Mouse (Mus musculus) embryonic facial prominence, embryonic 14.5 days (tissue): ENCODE data around the gene Actn1. TPM values are rescaled to one million over a fixed set of nuclear protein-coding genes. Genes with fewer than 3 reads are reported as not detected.

Experiments
- ATAC-seq: fragments of 200-750 bp; cut with Nextera tagmentation; 2 replicates; pipeline ENCODE4 v1.8.0; 2017; ENCODE audit warnings: low read depth, moderate number of reproducible peaks, moderate TSS enrichment
- DNase-seq: peaks from one replicate; pipeline ENCODE4 v3.0.0-alpha.2; 2015; ENCODE audit warnings: low spot score
- H3K27ac ChIP-seq: fragments of 300-500 bp; sonication (generic); replicated peaks from 2 replicates; pipeline ENCODE4 v1.5.1; 2014; ENCODE audit warnings: low read depth, mild to moderate bottlenecking, low read length, moderate library complexity
- H3K27me3 ChIP-seq: fragments of 300-500 bp; sonication (generic); replicated peaks from 2 replicates; pipeline ENCODE4 v1.6.1; 2014; ENCODE audit warnings: low read length; ENCODE audit not compliant: control insufficient read depth, insufficient read depth
- H3K36me3 ChIP-seq: fragments of 300-500 bp; sonication (generic); 2 replicates; pipeline ENCODE4 v1.6.1; 2014; ENCODE audit warnings: low read length, mixed read lengths; ENCODE audit not compliant: control insufficient read depth, insufficient read depth
- H3K4me1 ChIP-seq: fragments of 300-500 bp; sonication (generic); 2 replicates; pipeline ENCODE4 v1.6.1; 2014; ENCODE audit warnings: antibody characterized with exemption, low read length; ENCODE audit not compliant: control insufficient read depth, insufficient read depth
- H3K4me2 ChIP-seq: fragments of 300-500 bp; sonication (generic); 2 replicates; pipeline ENCODE4 v1.6.1; 2014; ENCODE audit warnings: low read depth, mild to moderate bottlenecking, low read length, moderate library complexity, mixed read lengths
- H3K4me3 ChIP-seq: fragments of 300-500 bp; sonication (generic); 2 replicates; pipeline ENCODE4 v1.5.1; 2014; ENCODE audit warnings: low read depth, mild to moderate bottlenecking, low read length
- H3K9ac ChIP-seq: fragments of 300-500 bp; sonication (generic); 2 replicates; pipeline ENCODE4 v1.6.1; 2014; ENCODE audit warnings: low read depth, mild to moderate bottlenecking, low read length, moderate library complexity, mixed read lengths
- H3K9me3 ChIP-seq: fragments of 300-500 bp; sonication (generic); 2 replicates; pipeline ENCODE4 v1.6.1; 2016; ENCODE audit warnings: low read length; ENCODE audit not compliant: control insufficient read depth
- WGBS: fragments of 180-500 bp; shearing (Covaris S2); extraction: QIAGEN DNeasy Blood & Tissue Kit; methylation state at CpG from one replicate; pipeline ENCODE4 v1.1.7; 2014; 5-methylcytosine and 5-hydroxymethylcytosine counted together
- polyA plus RNA-seq: library from polyadenylated mRNA; unstranded; fragments of >200 nt; fragmentation: Nextera tagmentation; extraction: Ambion mirVana; gene quantifications from 2 replicates; pipeline ENCODE4 v1.2.1, GENCODE M21; 2014

Gene Actn1
- polyA plus RNA-seq, 1 experiment from 2014 or later: 34.6 TPM

GRCm38 (mm10) chr12:80130558-80131358 is 129.4 kb downstream of the Actn1 start:
- Histone ChIP-seq H3K9ac (peak overlapping the region; percentile 91), H3K27ac (peak overlapping the region; percentile 96), H3K27me3 (no peaks in the 10 kb centered on the region), H3K4me2 (peak overlapping the region; percentile 86), H3K9me3 (no peaks in the 10 kb centered on the region), H3K4me3 (no peak overlapping the region), H3K4me1 (peaks cover 27% of the 10 kb centered on the region), H3K36me3 (no peaks in the 10 kb centered on the region)
- ATAC-seq (peak; percentile 48; the same call in 1 of the 2 replicates), DNase-seq (peak; percentile 91)
- WGBS: 6% methylated on average over 5 of the region's 6 CpGs

- 95% methylated on average over 8 of the region's 8 CpGs for WGBS
- Histone ChIP-seq H3K4me2 (no peak overlapping the region), H3K4me3 (no peak overlapping the region), H3K27me3 (no peaks in the 10 kb centered on the region), H3K36me3 (0 out of 2 replicates have a peak, but pooled peaks cover 4% of the 10 kb centered on the region), H3K27ac (0 out of 2 replicates have a peak overlapping the region, but pooled peaks have one; percentile 96), H3K9me3 (no peaks in the 10 kb centered on the region), H3K4me1 (peaks cover 27% of the 10 kb centered on the region), H3K9ac (no peak overlapping the region)
- DNase-seq (no peak), ATAC-seq (no peak)
Measured at GRCm38 (mm10) chr12:80129531-80129930, 130.6 kb downstream of the Actn1 start.

GRCm38 (mm10) chr12:80127191-80127762 is 132.9 kb downstream of the Actn1 start:
- 92% methylated on average over 5 of the region's 5 CpGs for WGBS
- H3K4me1 ChIP-seq: peaks cover 35% of the 10 kb centered on the region

GRCm38 (mm10) chr12:80125316-80125715 is 134.9 kb downstream of the Actn1 start:
- no peak overlapping the region for H3K27ac ChIP-seq
- ATAC-seq (no peak), DNase-seq (no peak)
- no peak overlapping the region for H3K4me3 ChIP-seq
- H3K36me3 ChIP-seq: peaks cover 13% of the 10 kb centered on the region; the same call in 1 of the 2 replicates
- H3K9ac ChIP-seq: no peak overlapping the region
- H3K9me3 ChIP-seq: 0 out of 2 replicates have a peak, but pooled peaks cover 2% of the 10 kb centered on the region
- H3K4me1 ChIP-seq: peaks cover 18% of the 10 kb centered on the region
- H3K27me3 ChIP-seq: no peaks in the 10 kb centered on the region
- no peak overlapping the region for H3K4me2 ChIP-seq
- WGBS: 82% methylated on average over 5 of the region's 5 CpGs

More at GRCm38 (mm10) chr12:80127191-80127762, 132.9 kb downstream of the Actn1 start:
- ATAC-seq: no peak
- Histone ChIP-seq H3K9me3 (no peaks in the 10 kb centered on the region), H3K4me2 (no peak overlapping the region), H3K9ac (no peak overlapping the region), H3K4me3 (no peak overlapping the region), H3K36me3 (0 out of 2 replicates have a peak, but pooled peaks cover 7% of the 10 kb centered on the region), H3K27me3 (no peaks in the 10 kb centered on the region), H3K27ac (no peak overlapping the region)
- no peak for DNase-seq

GRCm38 (mm10) chr12:80124756-80125155 is 135.4 kb downstream of the Actn1 start:
- Histone ChIP-seq H3K4me1 (peaks cover 13% of the 10 kb centered on the region), H3K4me2 (no peak overlapping the region), H3K27me3 (no peaks in the 10 kb centered on the region), H3K27ac (no peak overlapping the region), H3K4me3 (no peak overlapping the region), H3K9me3 (0 out of 2 replicates have a peak, but pooled peaks cover 2% of the 10 kb centered on the region), H3K36me3 (peaks cover 14% of the 10 kb centered on the region; the same call in 1 of the 2 replicates), H3K9ac (no peak overlapping the region)
- whole genome bisulfite sequencing: 77% methylated on average over 3 of the region's 3 CpGs
- ATAC-seq (no peak), DNase-seq (no peak)

GRCm38 (mm10) chr12:80124211-80124610 is 136.0 kb downstream of the Actn1 start:
- no peak for ATAC-seq
- Histone ChIP-seq H3K36me3 (peaks cover 14% of the 10 kb centered on the region; the same call in 1 of the 2 replicates), H3K4me3 (no peak overlapping the region), H3K9ac (no peak overlapping the region), H3K27ac (0 out of 2 replicates have a peak overlapping the region, but pooled peaks have one; percentile 10), H3K4me2 (no peak overlapping the region), H3K4me1 (peaks cover 9% of the 10 kb centered on the region), H3K9me3 (0 out of 2 replicates have a peak, but pooled peaks cover 2% of the 10 kb centered on the region), H3K27me3 (no peaks in the 10 kb centered on the region)
- no peak for DNase-seq
- WGBS: 76% methylated on average over 2 of the region's 3 CpGs

GRCm38 (mm10) chr12:80123227-80123803 is 136.9 kb downstream of the Actn1 start:
- peak; percentile 86 for ATAC-seq
- 34% methylated on average over 4 of the region's 4 CpGs for WGBS
- Histone ChIP-seq H3K9me3 (0 out of 2 replicates have a peak, but pooled peaks cover 2% of the 10 kb centered on the region), H3K4me3 (no peak overlapping the region), H3K27ac (peak overlapping the region; percentile 10; the same call in 1 of the 2 replicates), H3K36me3 (peaks cover 14% of the 10 kb centered on the region; the same call in 1 of the 2 replicates), H3K4me2 (no peak overlapping the region), H3K4me1 (peaks cover 9% of the 10 kb centered on the region), H3K27me3 (no peaks in the 10 kb centered on the region), H3K9ac (no peak overlapping the region)
- peak; percentile 84 for DNase-seq

GRCm38 (mm10) chr12:80121438-80121837 is 138.7 kb downstream of the Actn1 start:
- Histone ChIP-seq H3K4me2 (no peak overlapping the region), H3K9me3 (0 out of 2 replicates have a peak, but pooled peaks cover 2% of the 10 kb centered on the region), H3K36me3 (peaks cover 14% of the 10 kb centered on the region; the same call in 1 of the 2 replicates), H3K9ac (no peak overlapping the region), H3K4me3 (no peak overlapping the region), H3K27me3 (no peaks in the 10 kb centered on the region), H3K4me1 (peaks cover 13% of the 10 kb centered on the region), H3K27ac (no peak overlapping the region)
- ATAC-seq: no peak
- DNase-seq: no peak
- WGBS: 64% methylated on average over 1 of the region's 1 CpGs
